Mouse (Mus musculus) lung, postnatal 0 days (tissue): ENCODE measurements around the gene Mbd4. TPM values are rescaled to one million over a fixed set of nuclear protein-coding genes. Genes with fewer than 3 reads are reported as not detected.
A peak's percentile ranks its signal among the peaks of the same experiment; 100 is the strongest.

Experiments used
- ATAC-seq: fragments of 200-750 bp; cut with Nextera tagmentation; 2 replicates; pipeline ENCODE4 v1.8.0; 2017; ENCODE audit warnings: moderate library complexity
- DNase-seq: peaks from one replicate; pipeline ENCODE4 v3.0.0-alpha.2; 2016; ENCODE audit warnings: low spot score
- H3K27ac ChIP-seq: fragments of 300-500 bp; sonication (generic); 2 replicates; pipeline ENCODE4 v1.5.1; 2014; ENCODE audit warnings: antibody characterized with exemption, mild to moderate bottlenecking, low read length, mixed read lengths
- H3K27me3 ChIP-seq: fragments of 300-500 bp; sonication (generic); replicated peaks from 2 replicates; pipeline ENCODE4 v1.6.1; 2014; ENCODE audit warnings: low read length, mixed read lengths; ENCODE audit not compliant: insufficient read depth
- H3K36me3 ChIP-seq: fragments of 300-500 bp; sonication (generic); 2 replicates; pipeline ENCODE4 v1.6.1; 2014; ENCODE audit warnings: low read length, mixed read lengths; ENCODE audit not compliant: insufficient read depth
- H3K4me1 ChIP-seq: fragments of 300-500 bp; sonication (generic); 2 replicates; pipeline ENCODE4 v1.6.1; 2014; ENCODE audit warnings: antibody characterized with exemption, low read depth, low read length, mixed read lengths; ENCODE audit not compliant: insufficient read depth
- H3K4me2 ChIP-seq: fragments of 300-500 bp; sonication (generic); replicated peaks from 2 replicates; pipeline ENCODE4 v1.6.1; 2014; ENCODE audit warnings: low read depth, mild to moderate bottlenecking, low read length, moderate library complexity, mixed read lengths
- H3K4me3 ChIP-seq: fragments of 300-500 bp; sonication (generic); 2 replicates; pipeline ENCODE4 v1.5.1; 2014; ENCODE audit warnings: low read depth, low read length
- H3K9ac ChIP-seq: fragments of 300-500 bp; sonication (generic); replicated peaks from 2 replicates; pipeline ENCODE4 v1.6.1; 2014; ENCODE audit warnings: low read depth, mild to moderate bottlenecking
- H3K9me3 ChIP-seq: fragments of 300-500 bp; sonication (generic); 2 replicates; pipeline ENCODE4 v1.6.1; 2016; ENCODE audit warnings: low read length, mixed read lengths
- CTCF ChIP-seq: IDR thresholded peaks from 2 replicates; pipeline ENCODE4 v1.5.1; 2016; ENCODE audit warnings: antibody characterized with exemption, mild to moderate bottlenecking
- EP300 ChIP-seq: IDR thresholded peaks from 2 replicates; pipeline ENCODE4 v1.6.1; 2016; ENCODE audit warnings: antibody characterized with exemption, mild to moderate bottlenecking, control low read depth
- WGBS: fragments of 180-500 bp; shearing (Covaris S2); extraction: QIAGEN DNeasy Blood & Tissue Kit; methylation state at CpG from one replicate; pipeline ENCODE4 v1.1.7; 2014; 5-methylcytosine and 5-hydroxymethylcytosine counted together
- polyA plus RNA-seq: library from polyadenylated mRNA; unstranded; fragments of >200 nt; fragmentation: Nextera tagmentation; extraction: Ambion mirVana; gene quantifications from 2 replicates; pipeline ENCODE4 v1.2.1, GENCODE M21; 2015

Gene Mbd4
- polyA plus RNA-seq, 1 experiment from 2014 or later, result 4.5 TPM

DNA sequence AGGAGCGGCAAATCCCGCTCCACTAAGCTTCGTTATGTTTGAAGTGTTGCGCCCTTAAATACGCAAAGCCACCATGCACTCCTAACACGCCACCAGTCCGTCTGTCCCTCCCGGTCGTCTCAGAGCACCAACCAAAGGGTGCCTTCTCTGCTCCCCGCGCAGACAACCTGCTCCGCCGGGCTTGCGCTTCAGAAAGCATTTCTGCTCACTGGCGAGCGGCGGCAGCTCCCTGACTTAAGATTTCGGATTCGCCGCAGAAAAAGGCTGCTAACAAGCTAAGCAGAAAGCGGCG, 45.0 kb downstream of the Mbd4 start:
- 0% methylated on average over 22 of the region's 22 CpGs for WGBS
- peak overlapping the region; percentile 60 for H3K4me2 ChIP-seq
- TF ChIP-seq CTCF (no peak), EP300 (no peak)
- H3K36me3 ChIP-seq, result peaks cover 14% of the 10 kb centered on the region; the same call in 1 of the 2 replicates
- peaks cover 6% of the 10 kb centered on the region; the same call in 1 of the 2 replicates for H3K4me1 ChIP-seq
- ATAC-seq, result peak; percentile 34
- H3K27ac ChIP-seq, result peak overlapping the region; percentile 90
- peak overlapping the region; percentile 89 for H3K9ac ChIP-seq
- peak; percentile 39 for DNase-seq
- peak overlapping the region; percentile 75 for H3K4me3 ChIP-seq
- H3K27me3 ChIP-seq, result no peaks in the 10 kb centered on the region
- no peaks in the 10 kb centered on the region for H3K9me3 ChIP-seq

- TF ChIP-seq CTCF, result no peak
- TF ChIP-seq EP300, result no peak
- Histone ChIP-seq H3K9ac (peak overlapping the region; percentile 89), H3K4me1 (peaks cover 6% of the 10 kb centered on the region; the same call in 1 of the 2 replicates), H3K36me3 (peaks cover 14% of the 10 kb centered on the region; the same call in 1 of the 2 replicates), H3K27ac (peak overlapping the region; percentile 90), H3K27me3 (no peaks in the 10 kb centered on the region), H3K9me3 (no peaks in the 10 kb centered on the region), H3K4me2 (peak overlapping the region; percentile 60), H3K4me3 (peak overlapping the region; percentile 75)
- ATAC-seq (no peak; the same call in 1 of the 2 replicates), DNase-seq (peak; percentile 23)
- 3% methylated on average over 15 of the region's 15 CpGs for WGBS
These were observed 45.5 kb downstream of the Mbd4 start for GRCm38 (mm10) chr6:115807464-115808195.

DNA sequence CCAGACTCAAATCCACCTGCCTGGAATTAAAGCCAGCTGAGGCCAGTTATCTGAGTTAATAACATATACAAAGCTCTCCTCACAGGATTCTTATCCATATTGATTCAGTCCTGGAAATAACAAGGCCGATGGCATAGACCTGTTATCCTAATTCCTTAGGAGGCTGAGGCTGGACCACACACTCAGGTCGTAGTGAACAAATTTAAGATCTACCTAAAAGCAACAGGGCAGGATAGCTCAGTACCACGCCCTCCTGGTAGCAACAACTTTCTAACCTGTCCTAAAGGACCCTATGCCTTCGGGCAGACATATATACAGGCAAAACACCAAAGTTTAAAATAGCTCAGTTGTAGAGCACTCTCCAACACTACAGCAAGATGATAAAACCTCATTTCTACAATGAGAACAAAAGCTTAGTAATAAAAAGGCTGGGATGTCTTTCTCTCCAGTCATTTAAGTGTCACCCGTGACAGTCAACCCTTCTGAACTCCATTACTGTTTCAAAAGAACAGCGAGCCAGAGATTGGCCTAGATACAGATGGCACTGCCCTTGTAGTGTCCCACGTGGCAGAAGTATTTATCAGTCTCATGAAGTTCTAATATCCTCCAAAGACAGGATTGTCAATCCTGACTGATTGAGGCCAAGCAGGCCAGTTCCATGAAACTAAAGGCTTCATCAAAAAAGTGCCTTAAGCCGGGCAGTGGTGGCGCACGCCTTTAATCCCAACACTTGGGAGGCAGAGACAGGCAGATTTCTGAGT, 48.6 kb downstream of the Mbd4 start:
- WGBS, result 57% methylated on average over 10 of the region's 10 CpGs
- no peak overlapping the region for H3K27ac ChIP-seq
- no peaks in the 10 kb centered on the region for H3K27me3 ChIP-seq
- no peak for ATAC-seq
- H3K4me1 ChIP-seq, result peaks cover 6% of the 10 kb centered on the region; the same call in 1 of the 2 replicates
- H3K9ac ChIP-seq, result no peak overlapping the region
- no peak for TF ChIP-seq CTCF
- TF ChIP-seq EP300, result no peak
- H3K4me3 ChIP-seq, result no peak overlapping the region
- H3K36me3 ChIP-seq, result peaks cover 14% of the 10 kb centered on the region; the same call in 1 of the 2 replicates
- no peak for DNase-seq
- no peak overlapping the region for H3K4me2 ChIP-seq
- H3K9me3 ChIP-seq, result no peaks in the 10 kb centered on the region

DNA sequence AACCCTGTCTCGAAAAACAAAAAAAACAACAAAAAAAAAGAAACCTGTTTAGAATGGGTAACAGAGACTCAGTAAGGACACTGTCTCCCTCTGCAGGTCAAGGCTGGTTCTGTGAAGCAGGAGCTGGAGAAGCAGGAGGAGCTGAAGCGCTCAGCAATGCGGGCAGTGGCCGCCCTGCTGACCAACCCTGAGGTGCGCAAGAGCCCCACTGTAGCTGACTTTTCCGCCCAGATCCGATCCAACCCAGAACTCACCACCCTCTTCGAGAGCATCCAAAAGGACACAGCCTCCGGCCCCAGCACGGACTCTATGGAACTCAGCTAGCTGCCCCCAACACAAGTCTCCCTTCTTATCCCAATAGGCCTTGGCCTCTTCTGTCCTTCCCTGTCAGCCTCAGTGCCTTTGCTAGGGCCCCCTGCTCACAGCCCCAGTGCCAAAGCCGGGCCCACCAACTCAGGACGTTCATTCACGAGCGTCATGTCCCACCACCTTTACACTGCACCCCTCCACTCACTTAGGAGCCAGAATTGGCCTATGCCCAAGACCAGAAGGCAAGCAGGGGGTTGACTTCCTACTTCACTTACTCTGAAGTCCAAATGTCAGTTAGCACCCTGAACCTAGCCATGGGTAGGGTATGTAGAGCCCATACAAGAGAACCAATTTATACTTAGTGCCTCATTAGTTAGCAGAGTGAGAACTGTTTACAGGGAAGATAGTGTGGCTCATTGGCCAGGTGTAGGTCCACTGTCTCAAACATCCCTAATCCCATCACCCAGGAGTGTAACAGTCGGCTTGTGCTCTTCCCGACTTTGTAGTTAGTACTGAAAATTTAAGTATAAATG, 49.4 kb downstream of the Mbd4 start:
- Histone ChIP-seq H3K4me3 (no peak overlapping the region), H3K4me2 (no peak overlapping the region), H3K9ac (no peak overlapping the region), H3K36me3 (peaks cover 14% of the 10 kb centered on the region; the same call in 1 of the 2 replicates), H3K4me1 (peaks cover 6% of the 10 kb centered on the region; the same call in 1 of the 2 replicates), H3K27ac (no peak overlapping the region), H3K27me3 (no peaks in the 10 kb centered on the region), H3K9me3 (no peaks in the 10 kb centered on the region)
- ATAC-seq (peak; percentile 62), DNase-seq (peak; percentile 84)
- 32% methylated on average over 13 of the region's 16 CpGs for WGBS
- TF ChIP-seq CTCF, result peak; percentile 83
- TF ChIP-seq EP300, result no peak

- Histone ChIP-seq H3K9ac (no peak overlapping the region), H3K4me2 (no peak overlapping the region), H3K4me3 (no peak overlapping the region), H3K27ac (no peak overlapping the region), H3K27me3 (no peaks in the 10 kb centered on the region), H3K9me3 (no peaks in the 10 kb centered on the region), H3K4me1 (no peaks in the 10 kb centered on the region; the same call in 1 of the 2 replicates), H3K36me3 (peaks cover 14% of the 10 kb centered on the region; the same call in 1 of the 2 replicates)
- 80% methylated on average over 3 of the region's 3 CpGs for whole genome bisulfite sequencing
- DNase-seq, result peak; percentile 32
- no peak for TF ChIP-seq EP300
- TF ChIP-seq CTCF, result no peak
- ATAC-seq, result peak; percentile 74
These were observed 51.4 kb downstream of the Mbd4 start for GRCm38 (mm10) chr6:115801811-115802210.
